Mouse (Mus musculus) cerebellum, adult 2 months (tissue): ENCODE results near the gene Insr.

Source experiments
- CTCF ChIP-seq: fragments of 200-500 bp; IDR thresholded peaks from 2 replicates; pipeline ENCODE4 v1.5.1; 2011; ENCODE audit warnings: low read depth, mild to moderate bottlenecking, control low read depth, low read length, moderate library complexity, borderline replicate concordance; ENCODE audit not compliant: insufficient read depth
- POLR2A ChIP-seq: fragments of 200-500 bp; IDR thresholded peaks from 2 replicates; pipeline ENCODE4 v1.6.1; 2011; ENCODE audit warnings: low read length, control low read depth, borderline replicate concordance; ENCODE audit not compliant: insufficient read depth

DNA sequence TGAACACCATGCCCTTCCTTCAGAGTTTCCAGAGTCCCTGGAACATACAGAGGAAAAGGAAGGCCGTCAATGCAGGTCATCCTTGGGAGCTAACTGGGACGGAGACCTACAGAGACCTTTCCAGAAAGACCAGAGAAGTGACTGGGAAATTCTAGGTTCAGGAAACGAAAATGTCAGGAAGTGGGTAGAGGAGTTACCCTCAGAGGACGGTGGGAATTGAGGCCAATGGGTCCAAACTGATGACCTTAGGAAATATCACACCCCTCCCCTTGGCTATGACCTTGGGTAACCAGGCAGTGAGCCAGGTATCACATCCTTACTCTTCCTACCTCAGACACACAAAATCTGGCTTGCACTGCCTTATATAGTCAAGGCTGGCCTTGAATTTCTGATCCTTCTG, 32.1 kb upstream of the Insr start:
- no peak for TF ChIP-seq CTCF
- TF ChIP-seq POLR2A: no peak
